Mouse (Mus musculus): ENCODE measurements around the gene Pgls.
A peak's percentile ranks its signal among the peaks of the same experiment; 100 is the strongest.

The Pgls gene

DNA sequence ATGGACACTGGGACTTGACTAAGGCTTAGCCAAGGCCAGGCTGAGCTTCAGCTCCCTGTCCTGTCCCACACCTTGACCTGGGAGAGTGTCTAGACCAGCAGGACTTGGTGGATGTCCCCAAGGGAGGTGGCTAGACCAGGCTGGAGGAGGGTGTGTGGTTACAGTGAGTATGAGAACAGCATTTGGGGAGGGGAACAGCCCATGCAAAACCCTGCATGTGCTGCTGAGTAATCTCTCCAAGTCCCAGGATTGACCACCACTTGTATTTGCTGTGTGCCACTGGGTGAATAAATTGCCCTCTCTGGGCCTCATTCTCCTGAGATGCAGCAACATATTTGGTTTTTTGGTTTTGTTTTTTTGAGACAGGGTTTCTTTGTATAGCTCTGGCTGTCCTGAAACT is 6.4 kb downstream of the Pgls start:
- DNase-seq (ENCODE audit: low read depth) = no peak

DNA sequence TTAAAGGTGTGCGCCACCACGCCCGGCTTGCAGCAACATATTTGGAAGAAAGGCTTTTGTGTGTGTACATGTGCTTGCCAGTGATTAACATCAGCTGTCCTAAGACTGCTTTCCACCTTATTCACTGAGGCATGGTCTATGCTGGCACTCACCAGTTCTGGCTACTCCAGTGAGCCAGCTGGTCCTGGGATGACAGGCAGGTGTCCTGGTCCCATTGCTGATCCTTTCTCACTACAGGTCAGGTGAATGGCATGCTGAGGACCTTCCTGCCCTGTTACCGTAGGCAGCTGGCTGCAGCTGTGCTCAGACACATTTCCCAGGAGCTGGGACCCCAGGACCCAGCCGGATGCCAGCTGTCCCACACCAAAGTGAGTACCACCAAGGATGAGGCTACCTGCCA is 6.9 kb downstream of the Pgls start:
- DNase-seq (ENCODE audit: low read depth) = no peak

DNA sequence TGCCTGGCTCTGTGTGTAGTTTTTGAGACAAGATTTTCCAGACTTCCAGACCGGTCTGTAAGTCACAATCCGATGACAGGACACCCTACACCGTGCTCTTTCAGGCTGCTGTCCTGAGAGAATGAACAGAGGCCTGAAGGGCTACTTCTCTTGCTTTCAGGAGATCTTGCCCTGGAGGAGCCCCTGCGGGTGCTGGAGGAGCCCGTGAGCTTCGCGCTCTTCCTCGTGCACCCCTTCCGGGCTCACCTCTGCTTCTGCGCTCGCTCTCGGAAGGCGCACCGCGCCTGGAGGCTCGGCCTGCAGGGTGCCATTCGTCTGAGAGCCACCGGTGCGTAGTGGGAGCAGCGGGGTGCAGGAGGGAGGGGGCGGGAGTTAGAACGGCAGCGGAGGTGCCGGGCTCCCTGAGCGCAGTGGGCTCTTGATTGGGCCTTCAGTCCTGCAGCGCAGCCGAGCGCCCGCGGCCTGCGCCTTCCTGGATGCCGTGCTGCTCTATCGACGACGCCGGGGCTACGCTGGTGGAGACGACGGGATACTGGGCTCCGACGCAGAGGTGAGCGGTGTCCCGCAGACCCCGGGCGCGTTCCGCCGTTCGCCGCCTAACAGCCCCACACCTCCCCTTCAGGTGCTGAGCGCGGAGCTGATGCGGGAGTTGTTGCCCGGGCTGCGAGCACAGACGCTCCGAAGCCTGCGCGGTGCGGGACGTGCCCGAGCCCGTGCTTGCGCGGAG is 10.1 kb downstream of the Pgls start:
- no peak for DNase-seq (ENCODE audit: low read depth)

DNA sequence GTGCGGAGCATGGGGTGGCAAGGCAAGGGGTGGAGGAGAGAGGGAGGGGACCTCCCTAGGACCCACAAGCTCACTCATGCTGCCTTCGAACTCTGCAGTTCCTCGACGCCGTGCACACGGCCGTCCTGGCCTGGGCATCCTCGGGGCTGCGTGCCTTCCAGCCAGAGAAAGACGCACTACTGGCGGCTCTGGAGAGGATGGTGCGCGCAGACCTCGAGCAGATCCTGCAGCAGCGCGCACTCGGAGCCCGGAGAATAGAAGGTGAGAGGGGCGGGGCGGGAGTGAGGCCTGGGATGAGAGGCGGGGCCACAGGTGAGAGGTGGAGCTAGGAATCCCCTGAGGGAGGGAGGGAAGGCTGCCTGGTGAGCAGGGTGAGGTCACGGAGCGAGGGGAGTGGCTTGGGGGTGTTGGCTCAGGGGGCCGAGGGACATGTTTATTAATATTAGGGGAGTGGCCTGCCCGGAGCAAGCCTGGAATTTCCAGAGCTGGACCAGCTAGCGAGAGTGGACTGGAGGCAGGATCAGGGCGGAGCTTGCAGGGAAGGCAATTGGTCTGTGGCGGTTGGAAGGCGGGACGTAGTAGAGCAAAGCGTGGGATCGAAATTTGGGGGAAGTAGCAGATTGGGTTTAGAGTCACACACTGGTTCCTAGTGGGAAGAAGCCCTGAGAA is 10.8 kb downstream of the Pgls start:
- DNase-seq (ENCODE audit: low read depth) = no peak

DNA sequence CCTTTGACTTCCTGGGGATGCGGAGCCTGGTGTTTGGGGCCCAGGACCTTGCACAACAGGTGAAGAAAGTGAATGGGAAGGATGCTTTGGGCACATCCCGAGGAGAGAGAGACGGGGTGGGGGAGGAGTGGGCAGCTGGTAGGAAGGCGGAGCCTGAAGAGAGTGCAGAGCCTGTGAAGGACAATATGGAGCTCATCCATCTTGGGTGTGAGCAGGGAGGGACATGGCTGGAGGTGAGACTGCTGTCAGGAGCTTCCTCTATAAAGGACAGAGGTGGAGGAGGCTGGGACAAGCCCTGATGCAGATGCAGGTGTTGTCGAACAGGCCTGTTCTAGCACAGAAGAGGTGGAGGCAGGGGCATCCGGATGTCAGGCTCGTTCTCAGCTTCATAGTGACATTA is 12.0 kb downstream of the Pgls start:
- DNase-seq (ENCODE audit: low read depth) = no peak

GRCm38 (mm10) chr8:71610822-71611651 is 19.1 kb downstream of the Pgls start, which contains the start of gene Colgalt1:
Gene Colgalt1 (plus strand): TSS chr8:71610998.
- DNase-seq (ENCODE audit: low read depth) = peak; percentile 98

DNA sequence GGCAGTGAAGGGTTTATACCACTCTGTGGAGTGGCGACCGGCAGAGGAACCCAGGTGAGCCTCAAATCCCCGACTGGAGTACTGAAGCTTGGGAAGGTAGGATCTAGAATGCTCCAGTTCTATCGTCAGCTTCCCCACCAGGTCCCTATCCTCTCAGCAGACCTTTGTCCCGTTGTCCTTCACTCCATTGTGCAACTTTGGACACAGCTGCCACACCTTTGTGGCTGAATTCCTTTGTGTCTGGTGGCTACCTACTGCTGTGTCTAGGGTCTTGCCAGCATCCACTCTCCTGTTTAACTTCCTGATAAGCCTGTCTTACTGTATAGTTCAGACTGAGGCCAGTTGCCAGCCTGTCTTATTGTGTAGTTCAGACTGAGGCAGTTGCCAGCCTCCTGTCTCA is 20.2 kb downstream of the Pgls start:
- no peak for DNase-seq (ENCODE audit: low read depth)

DNA sequence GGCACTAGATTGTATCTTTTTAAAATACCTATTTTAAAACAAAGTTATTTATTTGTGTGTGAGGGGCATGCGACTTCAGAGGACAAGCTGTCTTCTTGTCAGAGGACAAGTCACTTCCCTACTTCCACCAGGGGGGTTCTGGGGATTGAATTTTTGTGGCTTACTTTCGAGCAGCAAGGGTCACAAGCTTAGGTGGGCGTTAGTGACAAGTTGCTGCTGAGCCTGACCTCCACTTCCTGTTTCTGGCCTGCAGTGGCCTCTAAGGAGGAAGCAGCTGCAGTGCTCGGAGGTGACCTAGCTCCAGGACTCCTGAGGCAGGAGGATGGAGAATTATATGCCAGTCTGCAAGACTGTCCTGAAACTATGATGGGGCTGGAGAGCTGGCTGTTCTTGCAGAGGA is 21.4 kb downstream of the Pgls start:
- no peak for DNase-seq (ENCODE audit: low read depth)

DNA sequence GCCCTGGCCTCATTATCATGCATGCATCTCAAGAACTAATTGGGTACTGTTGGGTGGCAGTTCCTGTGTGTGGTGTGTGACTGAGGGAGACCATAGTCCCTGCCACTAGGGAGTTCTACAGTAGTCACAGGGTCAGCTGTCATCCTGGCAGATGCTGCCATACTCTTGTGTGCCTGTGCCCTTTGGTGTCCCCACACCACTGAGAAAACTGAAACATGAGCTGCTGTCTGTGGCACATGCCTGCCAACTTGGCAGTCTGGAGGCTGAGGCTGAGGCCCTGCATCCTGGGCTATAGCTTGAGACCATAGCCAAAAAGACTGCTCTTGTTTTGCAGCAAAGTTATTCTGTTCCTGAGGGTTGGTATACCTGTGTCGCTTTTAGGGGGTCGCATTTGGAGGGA is 27.8 kb downstream of the Pgls start:
- no peak for DNase-seq (ENCODE audit: low read depth)

- DNase-seq (ENCODE audit: low read depth) = no peak
Observed at GRCm38 (mm10) chr8:71625088-71625487, 33.1 kb downstream of the Pgls start.

DNA sequence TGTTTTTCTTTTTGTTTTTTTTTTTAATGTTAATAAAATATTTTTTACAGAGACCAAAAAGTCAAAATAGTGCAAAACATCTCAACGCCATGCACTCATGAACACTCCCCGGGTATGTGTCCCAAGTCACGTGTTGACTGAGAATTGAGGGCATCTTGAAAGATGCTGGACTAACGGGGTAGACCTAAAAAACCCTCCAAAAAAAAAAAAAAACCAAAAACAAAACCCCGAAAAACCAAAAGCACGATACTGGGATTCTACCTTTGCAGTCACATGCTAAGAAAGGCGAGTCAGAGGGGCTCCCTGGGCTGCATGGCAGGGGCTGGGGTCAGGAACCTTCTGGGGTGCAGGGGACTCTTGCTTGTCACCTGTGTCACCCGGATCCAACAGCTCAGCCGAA is 34.8 kb downstream of the Pgls start:
- no peak for DNase-seq (ENCODE audit: low read depth)

- DNase-seq (ENCODE audit: low read depth) = no peak
Observed at GRCm38 (mm10) chr8:71627265-71628099, 35.5 kb downstream of the Pgls start.

- peak; percentile 18 for DNase-seq (ENCODE audit: low read depth)
Observed at GRCm38 (mm10) chr8:71628396-71629095, 36.6 kb downstream of the Pgls start.

DNA sequence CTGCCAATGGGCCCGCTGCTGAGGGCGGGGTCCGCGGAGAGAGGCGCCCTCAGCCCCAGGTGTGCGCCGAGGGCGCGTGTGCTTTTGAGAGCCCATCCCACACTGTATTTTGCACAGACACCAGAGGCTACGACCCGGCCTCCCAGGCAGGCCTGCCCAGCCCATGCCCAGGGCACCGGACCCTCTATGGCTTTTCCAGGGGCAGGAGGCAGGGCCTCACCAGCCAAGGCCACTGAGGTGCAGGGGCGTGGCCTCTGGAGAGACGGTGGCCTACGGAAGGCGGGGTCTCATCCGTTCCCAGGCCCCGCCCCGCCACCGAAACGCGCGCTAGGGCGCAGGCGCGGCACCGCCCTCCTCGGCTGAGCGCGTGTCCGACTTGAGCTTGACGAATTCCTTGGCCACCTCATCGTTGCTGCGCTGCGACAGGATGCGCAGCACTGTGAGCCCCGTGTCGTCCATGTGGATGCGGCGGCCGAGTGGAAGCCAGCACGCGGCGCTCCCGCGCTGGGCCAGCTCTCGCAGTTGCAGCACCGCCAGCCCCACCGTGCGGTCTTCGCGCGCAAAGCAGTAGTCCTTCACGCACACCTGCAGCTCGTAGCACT is 37.2 kb downstream of the Pgls start:
- peak; percentile 73 for DNase-seq (ENCODE audit: low read depth)

GRCm38 (mm10) chr8:71629781-71630212 is 37.8 kb downstream of the Pgls start:
- no peak for DNase-seq (ENCODE audit: low read depth)

DNA sequence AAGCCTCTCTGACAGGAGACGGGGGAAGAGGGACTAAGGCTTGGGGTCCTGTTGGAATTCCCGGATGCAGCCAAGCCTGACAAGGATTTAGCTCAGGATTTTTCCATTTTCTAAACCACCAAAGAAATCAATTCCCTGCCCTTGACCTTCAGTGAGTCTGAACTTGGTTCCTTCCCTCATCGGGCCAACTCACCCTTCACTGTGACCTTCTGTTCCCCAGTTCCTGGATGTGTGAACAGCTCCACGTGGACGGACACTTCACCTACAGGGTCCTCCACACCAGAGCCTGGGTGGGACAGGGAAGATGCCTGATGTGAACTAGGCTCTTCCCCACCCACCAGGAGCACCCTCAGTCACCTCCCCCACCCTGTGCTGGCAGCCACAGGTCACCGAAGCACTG is 38.8 kb downstream of the Pgls start:
- DNase-seq (ENCODE audit: low read depth) = no peak

DNA sequence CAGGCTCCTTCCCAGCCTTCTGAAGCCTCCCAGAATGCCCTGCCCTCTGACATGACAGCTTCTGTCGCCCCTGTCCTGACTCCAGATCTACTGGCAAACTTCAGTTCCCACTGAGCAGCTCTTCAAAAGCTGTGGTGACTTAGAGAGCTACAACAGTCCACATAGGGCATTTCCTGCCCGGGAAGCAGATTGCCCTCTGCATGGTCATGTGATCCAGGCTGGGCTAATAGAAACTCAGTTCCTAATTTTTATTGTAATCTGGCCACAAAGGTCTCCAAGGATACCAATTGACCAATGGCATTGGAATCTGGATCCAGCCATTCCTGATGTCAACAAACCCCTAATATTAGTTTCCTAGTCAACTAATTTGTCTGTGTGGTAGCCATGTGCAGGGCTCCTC is 39.9 kb downstream of the Pgls start:
- no peak for DNase-seq (ENCODE audit: low read depth)

- no peak for DNase-seq (ENCODE audit: low read depth)
Observed at GRCm38 (mm10) chr8:71633164-71633563, 41.2 kb downstream of the Pgls start.

DNA sequence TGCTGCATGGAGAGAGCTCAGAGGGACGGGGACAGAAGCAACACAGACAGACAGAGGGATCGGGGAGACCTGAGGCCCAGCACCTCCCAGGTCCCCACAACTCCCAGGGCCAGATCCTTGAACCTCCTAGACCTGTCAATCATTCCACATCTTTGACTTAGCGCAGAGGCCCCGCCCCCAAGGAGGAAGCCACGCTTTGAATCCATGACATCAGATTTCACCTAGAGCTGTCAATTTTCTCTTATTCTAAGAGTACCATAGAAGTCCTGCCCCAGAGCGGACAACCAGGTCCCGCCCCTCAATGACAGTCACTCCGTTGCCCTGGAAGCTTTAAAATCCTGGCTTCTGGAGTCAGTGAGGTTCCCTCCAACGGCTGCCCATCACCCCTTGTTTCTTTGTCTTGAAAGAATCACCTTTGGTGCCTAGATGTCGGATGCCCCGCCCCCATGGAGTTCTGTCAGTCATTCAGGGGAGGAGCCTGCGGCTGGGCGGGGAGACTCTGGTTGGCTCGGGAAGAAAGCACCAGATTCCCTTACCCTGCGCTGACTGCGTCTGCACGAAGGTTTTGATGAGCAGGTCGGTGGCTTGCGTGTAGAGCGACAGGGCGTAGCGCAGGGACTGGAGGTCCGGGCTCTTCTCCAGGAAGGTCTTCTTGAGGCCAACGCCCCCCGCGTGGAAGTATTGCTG is 42.1 kb downstream of the Pgls start:
- DNase-seq (ENCODE audit: low read depth) = no peak

All from NIH3T3 (cell line).